Mouse (Mus musculus) megakaryocyte-erythroid progenitor cell, adult 5 weeks (primary cell): ENCODE results near the gene Exoc6. TPM values are rescaled to one million over a fixed set of nuclear protein-coding genes. Genes with fewer than 3 reads are reported as not detected.

Source experiments
- polyA plus RNA-seq: library from polyadenylated mRNA; stranded (reverse); fragments of >175 nt; gene quantifications from 2 replicates; pipeline ENCODE4 v1.2.3, GENCODE M21; 2012

The Exoc6 gene
- polyA plus RNA-seq, result 18.6 and 20.0 TPM in 2 replicates

DNA sequence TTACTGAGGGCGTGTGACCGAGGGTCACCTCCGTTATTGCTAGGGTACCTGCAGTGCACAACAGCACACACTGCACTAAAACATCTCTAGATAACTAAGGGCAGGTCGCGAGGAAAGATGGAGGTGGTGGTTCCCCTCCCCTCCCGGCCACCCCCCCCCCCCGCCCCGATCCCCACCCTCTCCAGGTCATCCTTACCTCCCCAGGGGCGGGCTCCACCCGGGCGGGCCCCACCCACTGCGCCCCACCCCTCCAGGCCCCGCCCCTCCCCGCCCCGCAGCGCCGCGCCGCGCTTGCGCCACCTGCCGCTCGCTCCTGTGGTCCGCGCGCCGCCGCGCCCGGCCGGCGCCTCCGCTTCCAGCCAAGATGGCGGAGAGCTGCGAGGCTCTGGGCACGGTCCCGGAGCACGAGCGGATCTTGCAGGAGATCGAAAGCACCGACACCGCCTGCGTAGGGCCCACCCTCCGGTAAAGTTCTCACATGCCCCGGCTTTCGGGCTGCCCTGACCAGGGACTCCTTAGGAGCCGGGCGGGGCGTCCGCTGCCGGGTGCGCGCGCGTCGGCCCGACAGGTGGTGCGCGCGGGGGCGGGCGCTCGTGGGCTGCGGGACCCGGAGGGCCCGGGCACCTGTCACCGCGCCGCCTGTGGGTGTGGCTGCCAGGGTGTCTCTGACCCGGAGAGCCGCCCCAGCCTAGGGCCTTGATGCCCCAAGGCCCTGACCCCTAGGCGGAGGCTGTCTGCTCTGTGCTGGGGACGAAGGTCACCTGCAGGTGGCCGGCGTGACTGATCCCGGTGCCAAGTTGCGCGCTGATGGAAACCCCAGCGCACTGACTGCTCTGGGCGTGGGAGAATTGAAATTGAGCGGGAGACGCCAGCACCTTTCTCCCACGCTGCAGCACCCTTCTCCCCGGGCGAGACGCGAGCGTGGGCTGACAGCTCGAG lies at the start of gene Exoc6:
TSS of gene Exoc6 (plus strand) at position 318 of the 939 bp plus-strand sequence.

DNA sequence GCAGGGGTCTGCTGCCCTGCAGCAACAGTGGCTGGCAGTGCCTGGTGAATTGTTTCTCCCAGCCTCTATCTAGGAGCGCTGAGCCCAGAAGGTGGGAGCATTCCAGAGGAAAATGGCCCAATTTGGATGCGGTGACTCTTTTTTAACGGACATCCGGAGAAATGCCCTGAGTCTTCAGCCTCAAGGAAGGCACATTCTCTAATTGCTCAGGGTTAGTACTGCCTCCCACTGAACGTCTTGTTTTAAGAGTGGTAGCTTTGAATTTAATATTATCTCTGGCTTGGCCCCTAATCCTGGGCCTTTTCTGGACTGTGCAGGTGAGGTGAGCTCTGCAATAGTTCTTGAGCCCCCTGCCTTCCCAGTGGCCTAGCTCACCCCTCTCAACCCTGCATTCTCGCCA lies 135.1 kb downstream of the Exoc6 start, which contains the start of gene Cyp26c1:
TSS of gene Cyp26c1 (plus strand) at position 301 of the 400 bp plus-strand sequence.

DNA sequence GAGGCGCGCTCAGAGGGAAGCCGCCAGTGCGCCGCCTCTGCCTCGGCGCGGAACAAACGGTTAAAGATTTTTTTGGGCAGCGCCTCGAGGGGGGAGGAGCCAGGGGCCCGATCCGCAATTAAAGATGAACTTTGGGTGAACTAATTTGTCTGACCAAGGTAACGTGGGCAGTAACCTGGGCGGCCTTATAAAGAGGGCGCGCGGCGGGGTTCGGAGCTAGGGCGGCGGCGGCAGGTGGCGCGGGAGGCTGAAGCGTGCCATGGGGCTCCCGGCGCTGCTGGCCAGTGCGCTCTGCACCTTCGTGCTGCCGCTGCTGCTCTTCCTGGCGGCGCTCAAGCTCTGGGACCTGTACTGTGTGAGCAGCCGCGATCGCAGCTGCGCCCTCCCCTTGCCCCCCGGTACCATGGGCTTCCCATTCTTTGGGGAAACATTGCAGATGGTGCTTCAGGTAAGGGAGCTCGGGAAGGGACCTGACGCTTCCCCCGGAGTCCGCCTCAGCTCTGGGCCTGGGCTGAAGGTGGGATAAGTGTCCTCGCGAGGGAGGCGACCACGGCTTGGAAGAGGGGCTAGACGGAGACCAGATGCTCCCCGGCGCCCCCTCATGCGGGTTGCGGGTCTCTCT lies 147.5 kb downstream of the Exoc6 start, which contains the start of gene Cyp26a1:
TSS of gene Cyp26a1 (plus strand) at position 148 of the 622 bp plus-strand sequence.

Other genes starting within 250 kb of the Exoc6 start
- gene Ide, start 212.6 kb upstream of the Exoc6 start, polyA plus RNA-seq, result 8.8 and 10.4 TPM in 2 replicates
- gene Kif11, start 174.0 kb upstream of the Exoc6 start, polyA plus RNA-seq, result 3.7 and 4.7 TPM in 2 replicates
- 148 and 160 TPM in 2 replicates for gene Hhex, start 115.6 kb upstream of the Exoc6 start, polyA plus RNA-seq
- 0.09 and 0.22 TPM in 2 replicates for gene Cyp26c1, start 135.2 kb downstream of the Exoc6 start, polyA plus RNA-seq
- 0.43 and 0.94 TPM in 2 replicates for gene Cyp26a1, start 147.4 kb downstream of the Exoc6 start, polyA plus RNA-seq